Mouse (Mus musculus): ENCODE data around the gene Prkacb. TPM values are rescaled to one million over a fixed set of nuclear protein-coding genes. Genes with fewer than 3 reads are reported as not detected.
A peak's percentile ranks its signal among the peaks of the same experiment; 100 is the strongest.

The Prkacb gene
- polyA plus RNA-seq, 1 experiment from 2014 or later, result 194 TPM

DNA sequence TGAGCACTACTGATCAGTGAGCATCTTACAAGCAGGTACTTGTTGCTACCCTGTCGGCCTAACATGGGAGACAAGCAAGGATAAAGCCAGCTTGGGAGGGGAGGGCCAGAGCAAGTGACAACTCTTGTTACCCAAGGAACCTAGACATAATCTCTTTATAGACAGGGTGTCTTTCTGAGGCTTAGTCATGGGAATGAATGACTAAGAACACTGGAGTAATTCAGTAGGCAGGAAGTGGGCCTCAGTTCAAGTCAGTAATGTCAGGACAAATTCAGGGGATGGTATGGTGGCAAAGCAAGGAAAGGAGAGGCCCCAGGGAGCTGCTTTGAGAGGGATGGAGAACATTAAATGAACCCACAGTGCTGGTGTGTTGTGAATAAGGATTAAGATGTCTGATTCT lies 103.7 kb downstream of the Prkacb start:
- no peak overlapping the region for H3K27ac ChIP-seq
- WGBS, result 64% methylated on average over 1 of the region's 1 CpGs
- H3K36me3 ChIP-seq (replicated peaks), result no peaks in the 10 kb centered on the region
- no peak overlapping the region for H3K4me3 ChIP-seq
- H3K4me2 ChIP-seq, result no peak overlapping the region
- no peaks in the 10 kb centered on the region for H3K27me3 ChIP-seq (replicated peaks)
- H3K9ac ChIP-seq, result no peak overlapping the region
- no peaks in the 10 kb centered on the region for H3K9me3 ChIP-seq
- ATAC-seq (replicated peaks), result no peak
- no peaks in the 10 kb centered on the region; the same call in 1 of the 2 replicates for H3K4me1 ChIP-seq

DNA sequence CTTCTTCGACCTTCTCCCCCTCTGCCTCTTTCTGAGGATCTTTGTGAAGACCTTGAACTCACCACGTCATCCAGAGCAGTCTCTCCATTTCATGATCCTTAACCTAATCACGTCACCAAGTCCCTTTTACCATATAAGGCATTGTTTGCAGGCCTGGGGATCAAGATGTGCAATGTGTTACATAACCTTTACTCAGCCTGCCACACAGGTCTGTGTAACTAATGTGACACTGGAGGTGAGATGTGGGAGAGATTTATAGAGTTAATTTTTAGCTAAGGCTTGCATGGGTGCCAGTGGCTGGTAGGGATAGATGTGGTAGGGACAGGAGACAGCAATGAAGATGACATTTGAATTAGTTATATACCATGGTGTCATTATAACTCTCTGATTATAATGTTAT lies 104.4 kb downstream of the Prkacb start:
- ATAC-seq (replicated peaks), result no peak
- no peaks in the 10 kb centered on the region for H3K9me3 ChIP-seq

DNA sequence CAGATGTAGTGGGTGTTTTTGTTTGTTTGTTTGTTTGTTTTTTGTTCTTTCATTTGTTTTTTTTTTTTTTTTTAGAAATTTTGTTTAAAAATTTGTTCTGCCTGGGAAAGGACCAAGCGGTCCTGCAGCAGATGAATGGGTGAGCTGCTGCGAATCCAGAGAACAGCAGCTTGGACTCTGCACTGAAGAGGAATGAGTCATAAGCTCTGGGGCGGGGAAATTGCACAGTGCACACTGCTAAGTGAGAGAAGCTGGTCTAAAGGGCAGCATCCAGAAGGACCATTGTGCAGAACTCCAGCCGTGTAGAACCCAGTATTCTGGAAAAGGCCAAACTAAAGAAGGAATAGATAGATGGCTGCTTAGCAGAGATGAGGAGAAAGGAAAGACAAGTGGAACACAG lies 108.7 kb downstream of the Prkacb start:
- Histone ChIP-seq H3K4me2 (no peak overlapping the region), H3K9me3 (no peaks in the 10 kb centered on the region), H3K27ac (no peak overlapping the region), H3K27me3 (replicated peaks) (no peaks in the 10 kb centered on the region), H3K36me3 (replicated peaks) (no peaks in the 10 kb centered on the region), H3K9ac (no peak overlapping the region), H3K4me3 (no peak overlapping the region), H3K4me1 (no peaks in the 10 kb centered on the region)
- no peak for ATAC-seq (replicated peaks)
- WGBS, result 91% methylated on average over 4 of the region's 4 CpGs

More for the DNA sequence above, 104.4 kb downstream of the Prkacb start:
- Histone ChIP-seq H3K4me2 (no peak overlapping the region), H3K4me3 (no peak overlapping the region), H3K36me3 (replicated peaks) (no peaks in the 10 kb centered on the region), H3K4me1 (no peaks in the 10 kb centered on the region; the same call in 1 of the 2 replicates), H3K27ac (no peak overlapping the region), H3K27me3 (replicated peaks) (no peaks in the 10 kb centered on the region), H3K9ac (no peak overlapping the region)
- WGBS, result 83% methylated on average over 3 of the region's 3 CpGs

DNA sequence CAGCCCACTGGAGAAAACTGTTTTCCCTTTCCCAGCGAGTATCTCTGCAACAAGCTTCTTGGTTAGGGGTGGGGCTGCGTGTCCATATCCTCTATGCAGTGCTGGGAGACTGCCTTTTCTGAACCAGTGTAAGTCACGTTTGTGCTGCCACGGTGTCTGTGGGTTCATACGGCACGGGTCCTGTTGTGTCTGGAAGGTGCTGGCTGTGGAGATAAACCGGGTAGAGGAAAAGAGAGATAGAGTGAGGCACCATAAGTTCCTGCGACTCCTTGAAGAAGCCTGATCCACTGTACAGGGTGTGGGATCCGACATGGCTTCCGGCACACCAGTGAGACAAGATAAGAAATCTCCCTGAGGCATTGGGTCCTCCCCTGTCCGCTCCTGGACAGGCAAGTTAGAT lies 112.7 kb downstream of the Prkacb start:
- no peaks in the 10 kb centered on the region for H3K27me3 ChIP-seq (replicated peaks)
- ATAC-seq (replicated peaks), result no peak
- H3K36me3 ChIP-seq (replicated peaks), result no peaks in the 10 kb centered on the region
- H3K27ac ChIP-seq, result no peak overlapping the region
- no peaks in the 10 kb centered on the region for H3K9me3 ChIP-seq
- no peak overlapping the region for H3K4me2 ChIP-seq
- H3K4me1 ChIP-seq, result no peaks in the 10 kb centered on the region
- no peak overlapping the region for H3K4me3 ChIP-seq
- no peak overlapping the region for H3K9ac ChIP-seq
- 88% methylated on average over 11 of the region's 11 CpGs for WGBS

GRCm38 (mm10) chr3:146698982-146699381 lies 113.8 kb downstream of the Prkacb start:
- ATAC-seq (replicated peaks), result no peak
- no peak overlapping the region for H3K4me3 ChIP-seq
- peak overlapping the region; percentile 16; the same call in 1 of the 2 replicates for H3K27ac ChIP-seq
- no peaks in the 10 kb centered on the region for H3K27me3 ChIP-seq (replicated peaks)
- H3K9ac ChIP-seq, result no peak overlapping the region
- H3K36me3 ChIP-seq (replicated peaks), result no peaks in the 10 kb centered on the region
- no peaks in the 10 kb centered on the region for H3K4me1 ChIP-seq
- H3K9me3 ChIP-seq, result no peaks in the 10 kb centered on the region
- H3K4me2 ChIP-seq, result no peak overlapping the region
- WGBS, result 55% methylated on average over 11 of the region's 11 CpGs

DNA sequence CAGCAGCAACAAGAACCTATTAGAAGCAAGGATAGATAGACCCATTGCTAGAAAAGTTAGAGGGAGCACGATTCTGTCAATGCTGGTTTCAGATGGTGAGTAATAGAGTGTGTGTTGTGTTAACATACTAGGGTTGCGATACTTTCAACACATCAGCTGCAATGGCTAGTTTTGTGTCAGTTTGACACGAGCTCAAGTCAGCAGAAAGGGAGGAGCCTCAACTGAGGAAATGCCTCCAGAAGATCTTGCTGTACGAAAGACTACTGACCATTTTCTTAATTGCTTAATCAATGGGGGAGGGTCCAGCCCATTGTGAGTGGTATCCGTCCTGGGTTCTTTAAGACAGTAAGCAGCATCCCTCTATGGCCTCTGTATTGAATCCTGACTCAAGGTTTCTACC lies 120.2 kb downstream of the Prkacb start:
- Histone ChIP-seq H3K4me1 (no peaks in the 10 kb centered on the region), H3K4me2 (no peak overlapping the region), H3K4me3 (no peak overlapping the region), H3K27ac (no peak overlapping the region), H3K9ac (no peak overlapping the region), H3K36me3 (replicated peaks) (no peaks in the 10 kb centered on the region), H3K9me3 (no peaks in the 10 kb centered on the region), H3K27me3 (replicated peaks) (no peaks in the 10 kb centered on the region)
- 87% methylated on average over 5 of the region's 5 CpGs for WGBS
- no peak for ATAC-seq (replicated peaks)

- Histone ChIP-seq H3K9me3 (no peaks in the 10 kb centered on the region), H3K36me3 (replicated peaks) (no peaks in the 10 kb centered on the region), H3K9ac (no peak overlapping the region), H3K4me3 (no peak overlapping the region), H3K27me3 (replicated peaks) (0 out of 2 replicates have a peak, but pooled peaks cover 3% of the 10 kb centered on the region), H3K4me2 (no peak overlapping the region), H3K27ac (no peak overlapping the region), H3K4me1 (peaks cover 11% of the 10 kb centered on the region)
- 83% methylated on average over 4 of the region's 4 CpGs for WGBS
- no peak for ATAC-seq (replicated peaks)
These were observed 125.6 kb downstream of the Prkacb start for GRCm38 (mm10) chr3:146687121-146687725.

DNA sequence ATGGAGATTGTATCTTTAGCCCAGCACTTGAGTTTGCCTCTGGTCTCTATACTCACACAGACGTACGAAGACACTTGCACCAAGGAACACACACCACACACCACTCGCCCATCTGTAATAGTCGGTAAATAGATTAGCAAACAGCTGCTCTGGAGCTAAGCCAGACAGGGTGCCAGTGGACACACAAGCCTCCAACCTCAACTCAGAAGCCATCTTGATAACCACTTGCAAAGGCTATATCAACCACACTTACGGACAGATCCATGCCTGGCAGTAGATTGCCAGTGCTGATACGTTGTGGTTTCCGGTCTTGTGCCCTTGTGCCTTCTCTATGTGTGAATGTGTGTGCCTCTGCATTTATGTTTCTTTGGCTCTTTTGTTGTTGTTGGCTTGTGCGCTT lies 126.4 kb downstream of the Prkacb start:
- H3K9me3 ChIP-seq, result no peaks in the 10 kb centered on the region
- no peak overlapping the region for H3K27ac ChIP-seq
- H3K9ac ChIP-seq, result no peak overlapping the region
- ATAC-seq (replicated peaks), result no peak
- peaks cover 17% of the 10 kb centered on the region for H3K4me1 ChIP-seq
- H3K36me3 ChIP-seq (replicated peaks), result no peaks in the 10 kb centered on the region
- no peak overlapping the region for H3K4me3 ChIP-seq
- 0 out of 2 replicates have a peak, but pooled peaks cover 3% of the 10 kb centered on the region for H3K27me3 ChIP-seq (replicated peaks)
- H3K4me2 ChIP-seq, result no peak overlapping the region
- WGBS, result 94% methylated on average over 8 of the region's 8 CpGs

DNA sequence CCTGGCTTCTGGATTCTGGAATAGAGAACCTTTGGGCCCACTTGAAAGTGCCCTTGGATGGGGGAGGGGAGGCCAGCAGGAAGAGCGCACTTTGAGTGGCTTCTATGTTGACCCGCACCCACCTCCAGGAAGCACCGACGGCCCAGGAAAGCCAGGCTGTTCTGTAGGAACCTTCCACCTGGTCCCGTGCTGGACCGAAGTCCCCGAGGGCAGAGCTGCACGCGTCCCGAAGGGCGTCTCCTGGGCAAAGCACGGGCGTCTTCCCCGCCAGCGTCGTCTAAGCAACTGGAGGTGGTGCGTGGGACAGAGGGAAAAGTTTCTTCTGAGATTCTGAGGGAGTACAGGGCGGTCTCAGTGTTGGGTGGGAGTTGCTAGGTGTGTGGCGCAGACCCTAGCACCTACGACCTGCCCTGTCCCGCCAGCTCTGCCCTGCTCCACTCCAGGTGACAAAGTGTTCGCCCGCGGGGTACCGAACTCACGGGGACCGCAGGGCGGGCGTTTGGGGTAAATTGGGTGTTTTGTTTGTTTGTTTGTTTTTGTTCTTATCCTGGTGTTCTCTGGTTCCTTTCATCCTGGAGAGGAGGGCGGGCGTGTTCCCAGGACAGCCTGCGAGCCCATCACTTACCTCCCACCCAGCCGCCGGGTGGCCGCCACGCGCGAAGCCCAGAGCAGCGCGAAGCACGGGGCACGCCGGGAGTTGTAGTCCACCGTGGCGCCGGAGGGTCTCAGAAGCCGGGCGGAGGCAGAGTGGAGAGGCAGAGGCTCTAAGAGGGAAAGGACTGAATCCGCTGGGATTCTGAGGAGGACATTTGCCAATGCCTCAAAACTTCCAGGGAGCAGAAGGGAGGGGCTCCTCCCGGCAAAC lies 127.7 kb downstream of the Prkacb start, which contains the start of gene Samd13:
TSS of gene Samd13 (minus strand) at position 782 of the 865 bp plus-strand sequence.
- Histone ChIP-seq H3K9me3 (no peaks in the 10 kb centered on the region), H3K4me2 (peak within 1 kb of the TSS; percentile 70), H3K27ac (no peak within 1 kb of the TSS), H3K36me3 (replicated peaks) (no peaks in the 10 kb centered on the region), H3K4me3 (peak within 1 kb of the TSS; percentile 48), H3K9ac (peak within 1 kb of the TSS; percentile 31; the same call in 1 of the 2 replicates), H3K4me1 (peaks cover 17% of the 10 kb centered on the region), H3K27me3 (replicated peaks) (0 out of 2 replicates have a peak, but pooled peaks cover 3% of the 10 kb centered on the region)
- peak; percentile 95 for ATAC-seq (replicated peaks)
- 3% methylated on average over 50 of the region's 50 CpGs for WGBS

DNA sequence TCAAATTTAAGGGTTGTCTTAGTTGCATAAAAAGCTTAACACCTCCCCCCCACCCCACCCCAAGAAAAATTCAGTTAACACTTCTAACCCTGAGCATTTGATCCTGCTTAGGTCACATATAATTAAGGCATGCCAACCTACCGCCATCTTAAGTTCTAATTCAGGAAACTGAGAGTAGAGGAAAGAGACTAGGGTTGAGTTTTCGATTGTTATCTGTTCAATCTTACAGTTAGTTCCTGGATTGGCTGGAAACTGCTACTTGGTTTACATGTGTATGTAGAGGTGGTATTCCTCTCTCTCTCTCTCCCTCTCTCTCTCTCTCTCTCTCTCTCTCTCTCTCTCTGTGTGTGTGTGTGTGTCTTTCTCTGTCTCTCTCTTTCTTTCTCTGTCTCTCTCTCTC lies 129.7 kb downstream of the Prkacb start:
- Histone ChIP-seq H3K9me3 (no peaks in the 10 kb centered on the region), H3K4me2 (no peak overlapping the region; the same call in 1 of the 2 replicates), H3K4me1 (peaks cover 17% of the 10 kb centered on the region), H3K27me3 (replicated peaks) (0 out of 2 replicates have a peak, but pooled peaks cover 3% of the 10 kb centered on the region), H3K36me3 (replicated peaks) (no peaks in the 10 kb centered on the region), H3K9ac (no peak overlapping the region), H3K27ac (no peak overlapping the region), H3K4me3 (no peak overlapping the region)
- 78% methylated on average over 2 of the region's 2 CpGs for WGBS
- ATAC-seq (replicated peaks), result no peak

DNA sequence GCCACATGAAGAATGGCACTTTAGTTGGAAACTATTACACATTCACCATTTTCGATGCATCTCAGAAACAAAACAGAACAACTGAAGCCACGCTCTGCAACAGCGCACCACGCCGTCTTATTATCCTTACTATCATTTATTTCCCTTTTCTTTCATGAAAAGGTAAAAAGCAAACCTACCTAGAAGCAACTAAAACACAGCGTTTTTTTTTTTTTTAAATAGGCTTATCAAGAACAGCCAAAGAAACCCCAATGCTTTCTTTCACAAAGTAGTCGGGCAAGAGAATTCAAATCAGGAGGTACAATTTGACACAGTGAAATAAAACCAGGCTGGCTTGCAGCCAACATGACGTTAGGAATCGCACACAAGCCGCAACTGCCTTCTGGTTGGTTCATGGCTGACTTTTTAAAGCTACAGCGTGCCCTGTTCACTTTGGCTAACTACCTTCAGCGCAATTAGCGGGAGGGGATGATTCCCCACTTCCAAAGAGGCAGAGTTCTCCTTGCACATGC lies 130.6 kb downstream of the Prkacb start:
- peak overlapping the region; percentile 20; the same call in 1 of the 2 replicates for H3K9ac ChIP-seq
- 34% methylated on average over 13 of the region's 13 CpGs for WGBS

GRCm38 (mm10) chr3:146681696-146682095 lies 131.1 kb downstream of the Prkacb start:
- H3K36me3 ChIP-seq (replicated peaks), result no peaks in the 10 kb centered on the region
- peak overlapping the region; percentile 30 for H3K4me3 ChIP-seq
- peaks cover 17% of the 10 kb centered on the region for H3K4me1 ChIP-seq
- H3K9me3 ChIP-seq, result no peaks in the 10 kb centered on the region
- H3K27ac ChIP-seq, result 0 out of 2 replicates have a peak overlapping the region, but pooled peaks have one; percentile 61
- peak overlapping the region; percentile 52 for H3K4me2 ChIP-seq
- H3K27me3 ChIP-seq (replicated peaks), result 0 out of 2 replicates have a peak, but pooled peaks cover 3% of the 10 kb centered on the region
- ATAC-seq (replicated peaks), result no peak
- WGBS, result 65% methylated on average over 8 of the region's 8 CpGs
- no peak overlapping the region for H3K9ac ChIP-seq

More for the DNA sequence above, 130.6 kb downstream of the Prkacb start:
- no peak for ATAC-seq (replicated peaks)
- Histone ChIP-seq H3K4me1 (peaks cover 17% of the 10 kb centered on the region), H3K4me2 (peak overlapping the region; percentile 52), H3K9me3 (no peaks in the 10 kb centered on the region), H3K36me3 (replicated peaks) (no peaks in the 10 kb centered on the region), H3K27me3 (replicated peaks) (0 out of 2 replicates have a peak, but pooled peaks cover 3% of the 10 kb centered on the region), H3K27ac (peak overlapping the region; percentile 61), H3K4me3 (peak overlapping the region; percentile 30)
